Mouse (Mus musculus): ENCODE measurements around the gene Tfb1m.

DNA sequence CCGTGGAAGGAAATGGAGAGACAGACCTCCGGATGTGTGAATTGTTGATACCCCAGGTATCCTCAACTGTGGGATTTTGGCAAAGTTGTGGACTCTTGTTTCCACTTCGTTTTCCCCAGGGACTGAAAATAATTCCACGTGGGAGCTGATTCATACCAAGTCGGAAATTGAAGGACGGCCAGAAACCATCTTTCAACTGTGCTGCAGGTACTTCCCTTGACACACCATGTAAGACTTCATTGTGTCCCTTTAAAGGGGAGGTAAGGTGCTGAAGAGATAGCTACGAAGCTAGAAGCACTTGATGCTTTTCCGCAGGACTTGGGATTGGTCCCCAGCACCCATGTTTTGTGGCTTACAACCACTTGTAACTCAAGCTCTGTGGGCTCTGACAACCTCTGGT, 41.7 kb downstream of the Tfb1m start:
- TF ChIP-seq CTCF (IDR thresholded peaks at IDR 0.05; ENCODE audit: control insufficient read depth, insufficient read depth, insufficient replicate concordance, low read depth, low read length) (no peak), POLR2A (IDR thresholded peaks at IDR 0.05; ENCODE audit: control insufficient read depth, low read depth, low read length) (no peak)
